Mouse (Mus musculus): Measurements from ENCODE around the gene A830018L16Rik. TPM values are rescaled to one million over a fixed set of nuclear protein-coding genes. Genes with fewer than 3 reads are reported as not detected.

Gene A830018L16Rik
- polyA plus RNA-seq, 1 experiment from 2014 or later, result 0.73 TPM

DNA sequence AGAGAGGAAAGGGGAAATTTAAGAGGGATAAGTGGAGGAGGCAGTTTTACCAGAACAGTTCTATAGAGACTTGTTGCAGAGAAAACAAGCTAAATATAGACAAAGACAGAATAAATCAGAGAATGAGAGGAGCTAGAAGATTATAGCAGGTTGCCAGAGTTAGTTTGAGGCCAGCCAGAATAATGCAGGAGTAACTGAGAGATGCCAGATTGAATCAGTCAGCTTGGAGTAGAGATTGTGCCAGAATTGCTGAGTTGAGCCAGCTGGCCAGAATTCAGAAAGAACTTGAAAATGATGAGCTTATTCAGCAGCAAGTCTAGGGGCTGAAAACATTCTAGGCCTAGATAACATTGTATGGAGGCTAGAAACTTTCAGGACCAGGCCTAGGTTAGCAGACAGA lies 502.0 kb downstream of the A830018L16Rik start:
- Histone ChIP-seq H3K27ac (ENCODE audit: low read length) (no peak overlapping the region), H3K4me1 (replicated peaks; ENCODE audit: control insufficient read depth, insufficient read depth, low read length) (no peaks in the 10 kb centered on the region), H3K9ac (ENCODE audit: low read length) (no peak overlapping the region), H3K9me3 (ENCODE audit: control insufficient read depth, low read length) (no peaks in the 10 kb centered on the region), H3K4me2 (ENCODE audit: low read depth, low read length) (no peak overlapping the region), H3K4me3 (ENCODE audit: low read length) (no peak overlapping the region), H3K36me3 (ENCODE audit: control insufficient read depth, insufficient read depth, low read length) (no peaks in the 10 kb centered on the region), H3K27me3 (ENCODE audit: control insufficient read depth, insufficient read depth, low read depth, low read length) (no peaks in the 10 kb centered on the region)
- ATAC-seq (ENCODE audit: low read depth), result no peak

DNA sequence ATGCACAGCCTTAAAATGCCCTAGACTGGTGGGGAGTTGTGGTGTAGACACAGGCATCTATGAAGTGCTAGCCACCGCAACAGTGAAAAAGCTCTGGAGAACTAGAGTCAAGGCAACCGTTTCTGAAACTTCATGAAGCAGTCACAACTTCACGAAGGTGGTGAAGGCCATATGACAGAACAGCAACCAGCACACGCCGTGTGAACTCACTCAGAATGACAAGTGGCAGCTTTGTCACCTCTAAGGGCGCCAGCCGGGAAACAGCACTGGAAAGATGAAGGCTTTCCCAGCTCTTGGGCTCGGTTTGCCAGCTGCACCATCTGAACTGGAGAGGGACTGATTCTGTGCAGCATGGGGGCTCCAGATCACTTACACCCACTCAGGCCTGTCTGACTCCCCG lies 523.1 kb downstream of the A830018L16Rik start:
- H3K4me3 ChIP-seq (ENCODE audit: low read length), result no peak overlapping the region
- no peak for ATAC-seq (ENCODE audit: low read depth)
- H3K36me3 ChIP-seq (ENCODE audit: control insufficient read depth, insufficient read depth, low read length), result no peaks in the 10 kb centered on the region
- no peaks in the 10 kb centered on the region for H3K4me1 ChIP-seq (replicated peaks; ENCODE audit: control insufficient read depth, insufficient read depth, low read length)
- no peaks in the 10 kb centered on the region for H3K9me3 ChIP-seq (ENCODE audit: control insufficient read depth, low read length)
- H3K27ac ChIP-seq (ENCODE audit: low read length), result no peak overlapping the region
- WGBS, result 57% methylated on average over 9 of the region's 9 CpGs
- H3K4me2 ChIP-seq (ENCODE audit: low read depth, low read length), result no peak overlapping the region
- no peak overlapping the region for H3K9ac ChIP-seq (ENCODE audit: low read length)
- H3K27me3 ChIP-seq (ENCODE audit: control insufficient read depth, insufficient read depth, low read depth, low read length), result no peaks in the 10 kb centered on the region

DNA sequence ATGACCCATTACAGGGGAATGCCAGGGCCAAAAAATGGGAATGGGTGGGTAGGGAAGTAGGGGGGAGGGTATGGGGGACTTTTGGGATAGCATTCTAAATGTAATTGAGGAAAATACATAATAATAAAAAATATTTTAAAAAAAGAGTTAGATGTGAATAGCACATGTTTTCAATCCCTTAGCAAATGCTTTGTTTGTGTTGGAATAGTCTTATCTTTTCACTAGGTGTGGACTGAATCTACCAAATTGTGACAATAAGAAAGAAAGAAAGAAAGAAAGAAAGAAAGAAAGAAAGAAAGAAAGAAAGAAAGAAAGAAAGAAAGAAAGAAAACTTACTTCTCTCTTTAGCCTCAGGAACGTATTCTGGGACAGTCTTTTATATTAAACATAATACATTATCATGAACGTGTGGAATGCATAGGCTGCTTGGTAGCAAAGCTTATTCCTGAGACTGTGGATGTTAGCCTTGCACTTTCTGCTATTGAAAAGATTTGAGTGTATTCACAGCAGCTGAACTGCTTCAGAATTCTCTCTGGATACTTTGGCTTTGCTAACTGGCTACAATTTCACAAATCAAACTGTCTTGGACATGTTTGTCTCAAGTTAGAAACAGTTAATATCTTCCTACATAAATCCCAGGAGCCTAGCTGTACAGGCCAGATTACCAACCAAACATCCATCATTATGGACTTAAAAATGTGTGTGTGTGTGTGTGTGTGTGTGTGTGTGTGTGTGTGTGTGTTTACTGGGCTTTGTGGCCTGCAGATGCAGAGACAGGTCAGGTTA lies 545.7 kb downstream of the A830018L16Rik start:
- Histone ChIP-seq H3K4me2 (ENCODE audit: low read depth, low read length) (no peak overlapping the region), H3K36me3 (ENCODE audit: control insufficient read depth, insufficient read depth, low read length) (no peaks in the 10 kb centered on the region), H3K9me3 (ENCODE audit: control insufficient read depth, low read length) (no peaks in the 10 kb centered on the region), H3K9ac (ENCODE audit: low read length) (no peak overlapping the region), H3K4me1 (replicated peaks; ENCODE audit: control insufficient read depth, insufficient read depth, low read length) (no peaks in the 10 kb centered on the region), H3K4me3 (ENCODE audit: low read length) (no peak overlapping the region), H3K27me3 (ENCODE audit: control insufficient read depth, insufficient read depth, low read depth, low read length) (no peaks in the 10 kb centered on the region), H3K27ac (ENCODE audit: low read length) (peak overlapping the region; percentile 43; the same call in 1 of the 2 replicates)
- peak; percentile 88 for ATAC-seq (ENCODE audit: low read depth)
- WGBS, result 33% methylated on average over 2 of the region's 2 CpGs

DNA sequence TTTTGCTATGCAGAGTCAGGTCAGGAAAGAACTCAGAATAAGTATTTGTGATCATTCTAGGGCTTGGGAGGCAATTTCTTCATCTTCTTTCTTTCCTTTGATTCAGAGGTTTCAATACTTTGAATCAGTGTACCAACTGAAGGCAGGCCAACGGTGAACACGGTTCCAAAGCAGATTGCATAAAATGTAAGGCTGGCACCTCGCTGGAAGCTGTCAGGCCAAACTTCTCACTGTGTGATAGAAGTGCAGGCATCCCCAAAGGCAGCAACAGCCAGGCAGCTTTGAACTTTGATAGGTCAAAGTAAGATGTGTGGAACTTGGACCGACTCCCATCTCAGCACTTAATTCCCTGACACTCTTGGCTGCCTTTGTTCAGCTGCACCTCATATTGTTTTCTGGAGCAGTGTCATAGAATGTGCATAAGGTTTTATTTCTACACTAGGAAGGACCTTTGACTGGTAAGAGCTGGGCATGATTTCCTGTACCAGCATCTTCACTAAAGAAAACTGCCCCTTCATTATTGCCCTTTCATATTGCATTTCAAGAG lies 568.8 kb downstream of the A830018L16Rik start:
- Histone ChIP-seq H3K9me3 (ENCODE audit: control insufficient read depth, low read length) (no peaks in the 10 kb centered on the region), H3K4me2 (ENCODE audit: low read depth, low read length) (no peak overlapping the region), H3K36me3 (ENCODE audit: control insufficient read depth, insufficient read depth, low read length) (no peaks in the 10 kb centered on the region), H3K4me1 (replicated peaks; ENCODE audit: control insufficient read depth, insufficient read depth, low read length) (no peaks in the 10 kb centered on the region), H3K27ac (ENCODE audit: low read length) (no peak overlapping the region), H3K27me3 (ENCODE audit: control insufficient read depth, insufficient read depth, low read depth, low read length) (no peaks in the 10 kb centered on the region), H3K4me3 (ENCODE audit: low read length) (no peak overlapping the region), H3K9ac (ENCODE audit: low read length) (no peak overlapping the region)
- 40% methylated on average over 4 of the region's 4 CpGs for WGBS
- ATAC-seq (ENCODE audit: low read depth), result peak; percentile 38; the same call in 1 of the 2 replicates

DNA sequence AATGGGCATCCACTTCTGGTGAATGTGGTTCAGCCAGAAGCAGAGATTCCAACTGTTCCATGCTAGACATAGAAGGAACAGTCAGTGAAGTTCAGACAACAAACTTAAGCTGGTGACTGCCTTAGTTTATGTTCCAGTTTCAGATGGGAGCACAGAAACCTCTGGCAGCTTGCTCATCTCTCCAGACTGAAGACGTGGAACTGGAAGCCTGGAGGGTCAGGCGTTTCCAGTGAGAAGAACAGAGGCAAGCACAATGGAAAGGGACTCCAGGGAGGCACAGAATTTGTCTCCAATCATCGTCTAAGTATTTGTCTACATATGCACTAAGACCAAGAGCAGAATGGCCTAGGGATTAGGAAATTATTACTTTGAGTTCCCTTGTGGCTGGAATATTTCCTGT lies 576.1 kb downstream of the A830018L16Rik start:
- Histone ChIP-seq H3K4me1 (replicated peaks; ENCODE audit: control insufficient read depth, insufficient read depth, low read length) (no peaks in the 10 kb centered on the region), H3K27ac (ENCODE audit: low read length) (no peak overlapping the region), H3K4me3 (ENCODE audit: low read length) (no peak overlapping the region), H3K27me3 (ENCODE audit: control insufficient read depth, insufficient read depth, low read depth, low read length) (no peaks in the 10 kb centered on the region), H3K9ac (ENCODE audit: low read length) (no peak overlapping the region), H3K36me3 (ENCODE audit: control insufficient read depth, insufficient read depth, low read length) (no peaks in the 10 kb centered on the region), H3K4me2 (ENCODE audit: low read depth, low read length) (no peak overlapping the region), H3K9me3 (ENCODE audit: control insufficient read depth, low read length) (no peaks in the 10 kb centered on the region)
- WGBS, result 72% methylated on average over 3 of the region's 3 CpGs
- no peak for ATAC-seq (ENCODE audit: low read depth)

DNA sequence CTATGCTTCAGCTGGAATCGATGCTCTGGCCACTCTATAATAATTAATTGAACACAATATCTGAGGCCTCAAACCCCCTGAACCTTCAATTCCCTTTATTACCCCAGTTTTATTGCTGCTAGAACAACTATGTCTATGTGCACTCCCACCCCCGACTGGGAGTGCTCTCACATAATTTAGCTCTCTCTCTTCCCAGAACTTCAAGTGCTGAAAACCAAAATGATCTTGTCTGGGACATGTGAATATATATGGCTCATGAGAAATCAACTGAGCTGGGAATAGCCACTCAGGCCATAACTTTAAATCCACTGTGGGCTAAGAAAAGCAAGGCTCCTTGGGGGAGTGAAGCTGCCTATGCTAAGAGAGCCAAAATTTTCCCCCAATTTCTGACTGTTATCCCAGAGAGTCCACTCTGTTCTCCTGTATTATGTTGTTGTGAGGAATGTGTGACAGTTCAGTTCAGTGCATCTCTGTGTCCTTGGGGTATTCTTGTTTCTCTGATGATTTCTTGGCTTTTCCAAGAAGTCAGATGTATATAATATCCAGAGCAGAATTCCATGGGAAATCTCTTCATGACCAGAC lies 582.5 kb downstream of the A830018L16Rik start:
- H3K27ac ChIP-seq (ENCODE audit: low read length), result no peak overlapping the region
- 64% methylated on average over 2 of the region's 2 CpGs for WGBS
- H3K4me3 ChIP-seq (ENCODE audit: low read length), result no peak overlapping the region
- no peaks in the 10 kb centered on the region for H3K9me3 ChIP-seq (ENCODE audit: control insufficient read depth, low read length)
- no peaks in the 10 kb centered on the region for H3K36me3 ChIP-seq (ENCODE audit: control insufficient read depth, insufficient read depth, low read length)
- no peaks in the 10 kb centered on the region for H3K27me3 ChIP-seq (ENCODE audit: control insufficient read depth, insufficient read depth, low read depth, low read length)
- ATAC-seq (ENCODE audit: low read depth), result no peak
- no peak overlapping the region for H3K9ac ChIP-seq (ENCODE audit: low read length)
- no peaks in the 10 kb centered on the region for H3K4me1 ChIP-seq (replicated peaks; ENCODE audit: control insufficient read depth, insufficient read depth, low read length)
- no peak overlapping the region for H3K4me2 ChIP-seq (ENCODE audit: low read depth, low read length)

DNA sequence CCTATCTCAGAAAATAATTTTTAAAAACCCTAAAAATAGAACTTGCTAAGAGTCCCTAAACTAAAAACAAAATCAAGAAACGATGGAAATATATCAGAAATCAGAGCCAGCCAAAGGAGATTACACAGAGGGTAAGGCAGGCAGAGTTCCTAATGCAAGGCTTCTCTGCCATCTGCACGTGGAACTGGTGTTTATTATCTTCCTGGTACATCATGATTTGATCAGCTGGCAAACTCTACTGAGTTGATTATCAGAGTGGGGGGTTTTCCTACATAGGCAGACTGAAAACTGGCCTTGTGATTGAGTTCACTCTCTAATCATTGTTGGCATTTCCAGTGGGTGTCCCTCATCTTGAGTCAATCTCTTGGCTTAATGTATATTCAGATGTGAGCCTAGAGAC lies 583.7 kb downstream of the A830018L16Rik start:
- Histone ChIP-seq H3K9me3 (ENCODE audit: control insufficient read depth, low read length) (no peaks in the 10 kb centered on the region), H3K27ac (ENCODE audit: low read length) (no peak overlapping the region), H3K36me3 (ENCODE audit: control insufficient read depth, insufficient read depth, low read length) (no peaks in the 10 kb centered on the region), H3K4me2 (ENCODE audit: low read depth, low read length) (no peak overlapping the region), H3K4me1 (replicated peaks; ENCODE audit: control insufficient read depth, insufficient read depth, low read length) (no peaks in the 10 kb centered on the region), H3K27me3 (ENCODE audit: control insufficient read depth, insufficient read depth, low read depth, low read length) (no peaks in the 10 kb centered on the region), H3K9ac (ENCODE audit: low read length) (no peak overlapping the region), H3K4me3 (ENCODE audit: low read length) (no peak overlapping the region)
- ATAC-seq (ENCODE audit: low read depth), result no peak
- 49% methylated on average over 2 of the region's 2 CpGs for WGBS

DNA sequence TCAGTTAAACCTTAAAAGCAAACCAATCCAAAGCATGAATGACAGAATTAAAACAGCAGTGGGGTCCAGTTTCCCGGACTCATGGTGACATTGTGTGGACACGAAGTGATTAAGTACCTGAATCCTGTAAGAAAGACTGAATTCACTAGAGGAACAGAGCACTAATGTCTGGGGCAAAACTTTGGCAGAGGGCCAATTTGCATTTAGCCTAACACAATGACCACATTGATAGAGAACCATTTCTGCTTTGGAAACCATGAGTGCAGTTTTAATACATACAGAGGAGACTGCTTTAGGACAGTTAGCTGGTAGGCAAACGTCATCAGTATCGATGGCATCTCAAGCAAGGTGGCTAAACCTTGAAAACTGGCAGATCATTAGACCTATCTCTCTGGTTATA lies 586.7 kb downstream of the A830018L16Rik start:
- Histone ChIP-seq H3K27me3 (ENCODE audit: control insufficient read depth, insufficient read depth, low read depth, low read length) (no peaks in the 10 kb centered on the region), H3K4me3 (ENCODE audit: low read length) (no peak overlapping the region), H3K4me2 (ENCODE audit: low read depth, low read length) (no peak overlapping the region), H3K9me3 (ENCODE audit: control insufficient read depth, low read length) (no peaks in the 10 kb centered on the region), H3K4me1 (replicated peaks; ENCODE audit: control insufficient read depth, insufficient read depth, low read length) (no peaks in the 10 kb centered on the region), H3K9ac (ENCODE audit: low read length) (no peak overlapping the region), H3K27ac (ENCODE audit: low read length) (no peak overlapping the region), H3K36me3 (ENCODE audit: control insufficient read depth, insufficient read depth, low read length) (no peaks in the 10 kb centered on the region)
- 41% methylated on average over 4 of the region's 4 CpGs for WGBS
- 0 out of 2 replicates have a peak, but pooled peaks have one; percentile 23 for ATAC-seq (ENCODE audit: low read depth)

DNA sequence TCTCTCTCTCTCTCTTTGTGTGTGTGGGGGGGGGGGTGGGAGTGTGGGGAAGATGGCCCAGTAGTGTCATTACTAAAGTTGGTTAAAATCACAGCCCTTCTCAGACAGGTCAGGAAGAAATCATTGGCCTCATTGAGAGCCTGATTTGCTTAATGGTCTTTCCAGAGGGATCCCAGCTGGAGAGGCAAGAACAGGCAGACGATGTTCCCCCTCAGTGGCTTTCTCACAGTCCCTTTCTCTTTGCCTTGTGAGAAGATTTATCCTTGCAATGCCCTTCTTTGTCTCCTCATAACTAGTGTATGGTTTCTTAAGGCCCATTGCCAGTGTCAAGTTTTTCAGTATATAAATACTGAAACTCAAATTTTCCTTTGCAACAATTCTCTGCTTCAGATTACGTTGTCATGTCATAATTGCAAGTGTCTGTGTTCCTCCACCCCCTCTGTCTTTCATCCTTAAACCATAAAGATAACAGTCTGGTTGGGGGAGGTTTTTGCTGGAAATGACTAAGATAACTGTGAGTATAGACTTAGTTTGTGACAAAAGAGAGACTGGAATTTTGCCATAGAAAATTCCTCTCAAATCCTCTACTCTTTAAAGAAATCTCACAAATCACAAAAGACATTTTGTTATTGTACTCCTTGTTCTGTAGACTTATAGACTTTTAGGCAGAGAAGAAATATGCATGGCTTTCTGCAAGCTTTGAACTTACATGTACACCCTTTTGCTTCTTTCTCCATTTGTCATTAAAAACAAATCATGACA lies 595.1 kb downstream of the A830018L16Rik start:
- H3K27ac ChIP-seq (ENCODE audit: low read length), result no peak overlapping the region

More for the DNA sequence above, 595.1 kb downstream of the A830018L16Rik start:
- H3K36me3 ChIP-seq (ENCODE audit: control insufficient read depth, insufficient read depth, low read length), result no peaks in the 10 kb centered on the region
- ATAC-seq (ENCODE audit: low read depth), result peak; percentile 81
- H3K9ac ChIP-seq (ENCODE audit: low read length), result no peak overlapping the region
- H3K4me2 ChIP-seq (ENCODE audit: low read depth, low read length), result no peak overlapping the region
- H3K9me3 ChIP-seq (ENCODE audit: control insufficient read depth, low read length), result no peaks in the 10 kb centered on the region
- no peak overlapping the region for H3K4me3 ChIP-seq (ENCODE audit: low read length)
- H3K4me1 ChIP-seq (replicated peaks; ENCODE audit: control insufficient read depth, insufficient read depth, low read length), result no peaks in the 10 kb centered on the region
- 21% methylated on average over 2 of the region's 2 CpGs for WGBS
- no peaks in the 10 kb centered on the region for H3K27me3 ChIP-seq (ENCODE audit: control insufficient read depth, insufficient read depth, low read depth, low read length)
